Mouse (Mus musculus): ENCODE data around the gene Wt1. TPM values are rescaled to one million over a fixed set of nuclear protein-coding genes. Genes with fewer than 3 reads are reported as not detected.

Gene Wt1
- polyA plus RNA-seq, 1 experiment, result not detected

DNA sequence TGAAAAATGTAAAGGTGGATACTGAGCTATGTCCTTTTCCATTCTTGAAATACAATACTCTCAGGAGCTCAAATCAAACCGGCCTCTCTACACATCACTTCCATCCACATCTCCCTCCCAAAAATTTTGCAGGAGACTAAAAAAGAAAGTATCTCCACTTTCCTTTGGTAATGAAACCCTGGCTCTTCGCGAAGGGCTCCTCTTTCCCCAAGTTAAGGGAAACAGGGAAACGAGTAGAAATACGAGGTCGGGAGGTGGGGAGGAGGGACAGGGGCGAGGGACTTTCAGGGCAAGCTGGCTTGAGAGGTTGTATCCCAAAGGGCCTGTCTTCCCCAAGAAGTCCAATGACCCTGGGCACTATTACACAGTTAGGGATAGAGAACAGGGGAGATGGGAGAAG lies 1.9 kb upstream of the Wt1 start:
- TF ChIP-seq GATA1 (IDR thresholded peaks at IDR 0.05; ENCODE audit: borderline replicate concordance, low read length), result no peak
- no peak for TF ChIP-seq FLI1 (IDR thresholded peaks at IDR 0.05; ENCODE audit: low read length)
- Histone ChIP-seq H3K9me3 (no peaks in the 10 kb centered on the region), H3K4me3 (replicated peaks) (no peak overlapping the region), H3K36me3 (replicated peaks; ENCODE audit: low read length) (no peaks in the 10 kb centered on the region), H3K27me3 (replicated peaks) (peaks cover 94% of the 10 kb centered on the region), H3K4me1 (peaks cover 47% of the 10 kb centered on the region)

DNA sequence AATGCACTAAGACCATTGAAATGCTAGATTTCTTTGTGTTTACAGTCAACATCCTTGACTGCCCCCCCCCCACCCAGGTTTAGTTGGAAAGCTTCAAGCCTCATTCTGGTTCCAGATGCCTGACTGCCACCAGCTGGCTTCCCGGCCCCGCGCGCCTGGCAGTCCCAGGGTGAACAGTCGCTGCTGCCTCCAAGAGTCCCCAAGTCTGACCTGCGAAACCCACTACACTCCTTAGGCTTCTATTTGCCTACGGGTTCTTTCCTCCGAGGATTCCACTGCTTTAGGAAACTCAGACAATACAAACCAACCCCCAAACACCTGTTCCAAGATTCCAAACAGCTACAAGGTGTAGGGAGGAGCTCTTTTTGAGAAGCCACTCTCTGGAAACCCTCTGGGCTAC lies 1.1 kb upstream of the Wt1 start:
- Histone ChIP-seq H3K27me3 (replicated peaks) (peaks cover 95% of the 10 kb centered on the region), H3K36me3 (replicated peaks; ENCODE audit: low read length) (no peaks in the 10 kb centered on the region), H3K4me1 (peaks cover 47% of the 10 kb centered on the region), H3K4me3 (replicated peaks) (no peak overlapping the region), H3K9me3 (peaks cover 2% of the 10 kb centered on the region)
- TF ChIP-seq FLI1 (IDR thresholded peaks at IDR 0.05; ENCODE audit: low read length) (no peak), GATA1 (IDR thresholded peaks at IDR 0.05; ENCODE audit: borderline replicate concordance, low read length) (no peak)

DNA sequence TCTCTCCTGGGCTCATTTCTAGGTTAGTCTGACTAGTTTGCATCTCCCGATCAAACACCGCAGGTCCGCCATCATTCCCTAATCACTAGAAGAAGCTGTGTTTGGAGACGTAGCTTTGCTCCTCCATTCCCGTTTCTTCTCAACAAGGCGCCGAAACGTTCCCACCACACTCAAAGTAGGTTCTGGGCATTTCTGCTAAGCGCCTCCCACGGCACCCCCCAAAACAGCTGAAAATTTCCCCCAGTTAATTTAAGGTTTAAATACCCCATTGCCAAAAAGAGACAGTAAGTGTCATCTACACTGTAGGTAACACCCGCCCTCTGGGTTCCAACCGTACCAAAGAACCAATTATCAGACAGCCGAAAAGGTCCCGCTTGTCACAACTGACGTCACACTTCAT lies 688 bp upstream of the Wt1 start:
- Histone ChIP-seq H3K9me3 (peaks cover 6% of the 10 kb centered on the region), H3K36me3 (replicated peaks; ENCODE audit: low read length) (no peaks in the 10 kb centered on the region), H3K27me3 (replicated peaks) (peaks cover 95% of the 10 kb centered on the region), H3K4me1 (peaks cover 51% of the 10 kb centered on the region), H3K4me3 (replicated peaks) (no peak overlapping the region)
- no peak for TF ChIP-seq GATA1 (IDR thresholded peaks at IDR 0.05; ENCODE audit: borderline replicate concordance, low read length)
- no peak for TF ChIP-seq FLI1 (IDR thresholded peaks at IDR 0.05; ENCODE audit: low read length)

DNA sequence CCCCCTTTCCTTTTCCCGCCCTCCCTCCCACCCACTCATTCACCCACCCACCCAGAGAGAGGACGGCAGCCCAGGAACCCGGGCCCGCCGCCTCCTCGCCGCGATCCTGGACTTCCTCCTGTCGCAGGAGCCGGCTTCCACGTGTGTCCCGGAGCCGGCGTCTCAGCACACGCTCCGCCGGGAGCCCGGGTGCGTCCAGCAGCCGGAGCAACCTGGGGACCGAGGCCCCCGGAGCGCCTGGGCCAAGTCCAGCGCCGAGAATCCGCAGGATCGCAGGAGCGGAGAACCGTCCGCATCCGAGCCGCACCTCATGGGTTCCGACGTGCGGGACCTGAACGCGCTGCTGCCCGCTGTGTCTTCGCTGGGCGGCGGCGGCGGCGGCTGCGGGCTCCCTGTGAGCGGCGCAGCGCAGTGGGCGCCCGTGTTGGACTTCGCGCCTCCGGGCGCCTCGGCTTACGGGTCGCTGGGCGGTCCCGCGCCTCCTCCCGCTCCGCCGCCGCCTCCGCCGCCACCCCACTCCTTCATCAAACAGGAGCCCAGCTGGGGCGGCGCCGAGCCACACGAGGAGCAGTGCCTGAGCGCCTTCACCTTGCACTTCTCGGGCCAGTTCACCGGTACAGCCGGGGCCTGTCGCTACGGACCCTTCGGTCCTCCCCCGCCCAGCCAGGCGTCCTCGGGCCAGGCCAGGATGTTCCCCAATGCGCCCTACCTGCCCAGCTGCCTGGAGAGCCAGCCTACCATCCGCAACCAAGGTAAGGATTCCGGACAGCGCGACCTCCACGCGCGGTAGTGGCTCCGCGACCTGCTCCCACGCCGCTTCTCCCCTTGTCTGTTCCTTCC lies 582 bp downstream of the Wt1 start:
- peaks cover 97% of the 10 kb centered on the region for H3K27me3 ChIP-seq (replicated peaks)
- TF ChIP-seq FLI1 (IDR thresholded peaks at IDR 0.05; ENCODE audit: low read length), result no peak
- no peak for TF ChIP-seq GATA1 (IDR thresholded peaks at IDR 0.05; ENCODE audit: borderline replicate concordance, low read length)
- peaks cover 47% of the 10 kb centered on the region for H3K4me1 ChIP-seq
- H3K9me3 ChIP-seq, result peaks cover 6% of the 10 kb centered on the region
- H3K36me3 ChIP-seq (replicated peaks; ENCODE audit: low read length), result no peaks in the 10 kb centered on the region
- peak overlapping the region; percentile 78 for H3K4me3 ChIP-seq (replicated peaks)

DNA sequence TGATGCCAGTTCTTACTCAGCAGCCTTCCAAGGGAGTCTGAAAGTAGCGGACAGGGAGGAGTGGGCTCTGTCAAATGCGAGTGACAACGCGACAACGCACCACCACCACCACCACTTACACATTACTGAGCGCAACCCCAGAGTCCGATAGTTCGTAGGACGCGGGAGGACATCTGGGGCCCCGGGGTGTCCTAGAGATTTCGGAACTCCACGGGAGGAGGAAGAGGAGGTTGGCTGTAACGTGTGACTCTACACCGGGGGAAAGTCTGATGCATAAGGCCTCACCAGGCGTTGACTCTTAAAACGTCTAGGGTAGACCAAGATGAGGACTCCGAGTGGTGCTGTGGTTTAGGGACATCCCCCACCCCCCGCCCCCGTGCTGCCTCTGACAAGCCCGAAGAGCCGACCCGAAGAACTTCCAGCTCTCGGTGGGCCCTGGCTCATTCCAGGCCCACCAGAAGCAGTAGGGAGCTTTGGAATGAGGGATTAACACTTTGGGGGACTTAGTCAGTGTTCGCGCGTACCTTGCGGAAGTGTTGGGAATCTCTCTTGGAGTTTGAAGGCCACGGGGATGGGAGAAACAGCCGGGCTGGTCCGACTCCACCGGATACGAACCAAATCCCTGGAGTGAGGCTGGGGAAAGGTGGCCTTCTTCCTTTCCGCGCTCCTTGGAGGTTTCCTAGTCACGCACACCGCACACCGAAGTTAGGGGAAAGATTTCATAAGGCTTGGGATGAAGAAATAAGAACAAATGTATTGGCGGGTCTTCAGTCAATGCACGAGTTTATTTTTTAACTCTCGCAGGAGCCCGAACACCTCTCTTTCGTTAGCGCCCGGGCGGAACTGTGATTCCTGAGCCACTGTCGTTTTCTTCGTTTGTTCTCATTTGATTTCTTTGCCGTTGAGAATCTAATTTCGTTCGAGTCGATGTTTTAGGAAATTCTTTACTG lies 1.5 kb downstream of the Wt1 start:
- Histone ChIP-seq H3K27me3 (replicated peaks) (peaks cover 99% of the 10 kb centered on the region), H3K9me3 (peaks cover 6% of the 10 kb centered on the region), H3K36me3 (replicated peaks; ENCODE audit: low read length) (no peaks in the 10 kb centered on the region), H3K4me1 (peaks cover 43% of the 10 kb centered on the region), H3K4me3 (replicated peaks) (peak overlapping the region; percentile 79)
- TF ChIP-seq GATA1 (IDR thresholded peaks at IDR 0.05; ENCODE audit: borderline replicate concordance, low read length) (no peak), FLI1 (IDR thresholded peaks at IDR 0.05; ENCODE audit: low read length) (no peak)

DNA sequence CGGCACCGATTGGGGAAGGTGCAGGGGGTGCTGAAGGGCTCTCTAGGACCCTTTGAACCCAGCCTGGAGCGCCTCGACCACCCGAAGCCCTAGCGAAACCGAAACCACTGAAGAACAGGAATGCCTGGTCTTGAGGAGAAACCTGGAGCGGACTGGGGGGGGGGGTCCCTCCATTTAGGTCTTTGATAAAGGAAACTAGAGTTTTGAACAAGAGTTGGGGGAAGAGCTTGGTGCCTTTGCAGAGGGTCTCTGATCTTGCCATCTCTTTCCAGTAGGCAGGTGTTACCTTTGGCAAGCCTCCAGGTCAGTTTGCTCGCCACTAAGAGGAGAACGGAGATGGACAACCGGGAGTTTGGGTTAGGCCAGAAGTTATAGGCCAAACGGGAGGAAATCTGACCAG lies 2.2 kb downstream of the Wt1 start:
- H3K27me3 ChIP-seq (replicated peaks), result peaks cover 99% of the 10 kb centered on the region
- H3K36me3 ChIP-seq (replicated peaks; ENCODE audit: low read length), result no peaks in the 10 kb centered on the region
- H3K9me3 ChIP-seq, result peaks cover 9% of the 10 kb centered on the region
- H3K4me1 ChIP-seq, result peaks cover 43% of the 10 kb centered on the region
- no peak for TF ChIP-seq GATA1 (IDR thresholded peaks at IDR 0.05; ENCODE audit: borderline replicate concordance, low read length)
- no peak for TF ChIP-seq FLI1 (IDR thresholded peaks at IDR 0.05; ENCODE audit: low read length)
- peak overlapping the region; percentile 74 for H3K4me3 ChIP-seq (replicated peaks)

DNA sequence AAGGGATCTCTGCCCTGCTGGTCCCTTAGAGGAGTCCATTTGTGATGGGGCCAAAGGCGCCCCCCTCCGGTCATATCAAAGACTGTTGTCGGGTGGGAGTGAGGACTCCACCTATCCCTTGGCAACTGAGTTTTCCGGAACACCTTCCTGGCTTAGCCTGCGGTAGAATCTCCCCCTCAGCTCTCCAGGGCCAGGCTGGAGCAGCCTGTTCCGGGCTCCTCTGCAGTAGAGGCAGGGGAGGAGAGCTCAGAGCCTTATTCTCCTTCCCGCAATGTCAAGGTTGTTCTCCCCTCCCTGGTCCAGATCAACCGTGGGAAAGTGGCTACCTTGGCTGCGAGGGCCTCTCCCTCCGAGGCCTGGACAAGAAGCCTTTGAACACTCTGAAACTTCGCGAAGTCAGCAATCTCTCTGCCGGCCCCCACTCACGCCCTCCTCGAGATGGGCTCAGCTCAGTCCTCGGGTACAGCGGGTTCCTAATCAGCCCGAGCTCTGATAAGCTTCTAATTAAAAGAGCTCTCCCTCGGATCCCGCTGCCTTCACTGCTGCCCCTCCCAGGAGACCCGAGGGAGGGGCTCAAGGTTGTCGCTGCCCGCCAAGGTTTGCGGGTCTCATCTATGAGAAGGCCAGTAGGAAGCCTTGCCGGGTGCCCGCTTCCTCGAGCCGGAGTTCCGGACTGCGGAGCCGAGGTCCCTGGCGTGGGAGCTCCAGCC lies 4.2 kb downstream of the Wt1 start:
- peaks cover 100% of the 10 kb centered on the region for H3K27me3 ChIP-seq (replicated peaks)
- TF ChIP-seq GATA1 (IDR thresholded peaks at IDR 0.05; ENCODE audit: borderline replicate concordance, low read length) (no peak), FLI1 (IDR thresholded peaks at IDR 0.05; ENCODE audit: low read length) (no peak)

DNA sequence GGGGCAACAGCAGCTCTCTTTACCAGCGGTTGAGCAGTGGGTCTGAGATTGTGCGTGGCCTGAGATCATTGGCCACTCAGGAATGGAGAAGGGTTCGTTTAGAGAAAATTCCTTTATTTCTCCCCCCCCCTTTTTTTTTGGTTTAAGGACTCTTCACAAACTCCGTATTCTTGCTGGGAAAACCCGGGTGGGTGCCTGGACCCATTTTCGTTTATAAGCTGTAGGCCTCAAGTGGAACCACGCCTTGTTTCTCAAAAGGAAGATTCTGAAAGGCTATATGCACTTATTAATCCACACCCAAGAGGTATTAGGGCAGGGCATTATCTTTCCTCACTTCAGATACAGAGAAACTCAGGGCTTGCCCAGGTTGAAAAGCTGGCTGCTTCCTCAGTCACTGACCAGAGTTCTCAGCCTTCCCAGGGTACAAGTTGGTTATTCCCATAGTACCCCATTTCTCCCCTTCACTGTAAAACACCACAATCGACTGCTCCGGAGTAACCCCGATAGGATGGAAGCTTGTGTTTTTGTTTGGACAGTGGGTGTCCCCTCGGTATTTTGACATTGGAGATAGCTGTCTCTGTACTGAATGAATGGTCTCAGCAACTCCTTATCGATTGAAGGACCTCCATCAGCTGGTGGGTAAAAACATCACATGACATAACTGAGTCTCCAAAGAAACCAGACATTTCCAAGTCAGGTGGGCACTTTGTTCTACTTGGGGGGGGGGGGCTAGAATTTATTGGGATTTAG lies 4.9 kb downstream of the Wt1 start:
- H3K4me3 ChIP-seq (replicated peaks), result no peak overlapping the region
- peaks cover 99% of the 10 kb centered on the region for H3K27me3 ChIP-seq (replicated peaks)
- peaks cover 17% of the 10 kb centered on the region for H3K9me3 ChIP-seq
- TF ChIP-seq GATA1 (IDR thresholded peaks at IDR 0.05; ENCODE audit: borderline replicate concordance, low read length), result no peak
- TF ChIP-seq FLI1 (IDR thresholded peaks at IDR 0.05; ENCODE audit: low read length), result no peak
- no peaks in the 10 kb centered on the region for H3K36me3 ChIP-seq (replicated peaks; ENCODE audit: low read length)
- peaks cover 40% of the 10 kb centered on the region for H3K4me1 ChIP-seq

More for the DNA sequence above, 4.2 kb downstream of the Wt1 start:
- Histone ChIP-seq H3K4me3 (replicated peaks) (no peak overlapping the region), H3K4me1 (peaks cover 43% of the 10 kb centered on the region), H3K9me3 (peaks cover 17% of the 10 kb centered on the region), H3K36me3 (replicated peaks; ENCODE audit: low read length) (no peaks in the 10 kb centered on the region)

DNA sequence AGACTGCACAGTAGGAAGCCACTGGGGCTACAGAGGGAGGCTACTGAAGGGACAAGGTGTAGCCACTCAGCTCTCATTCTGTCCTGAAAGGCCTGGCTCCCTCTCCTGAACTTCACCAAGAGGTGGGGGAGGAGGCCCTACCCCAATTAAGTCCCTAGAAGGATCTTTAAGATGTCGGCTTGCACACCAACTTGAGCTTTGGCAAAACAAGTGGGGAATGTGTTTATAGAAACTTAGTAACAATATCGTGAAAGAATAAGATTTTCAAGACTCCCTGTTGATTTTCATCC lies 5.4 kb downstream of the Wt1 start:
- Histone ChIP-seq H3K36me3 (replicated peaks; ENCODE audit: low read length) (no peaks in the 10 kb centered on the region), H3K4me3 (replicated peaks) (no peak overlapping the region), H3K9me3 (peaks cover 17% of the 10 kb centered on the region), H3K27me3 (replicated peaks) (peaks cover 99% of the 10 kb centered on the region), H3K4me1 (peaks cover 35% of the 10 kb centered on the region)
- TF ChIP-seq FLI1 (IDR thresholded peaks at IDR 0.05; ENCODE audit: low read length), result no peak
- TF ChIP-seq GATA1 (IDR thresholded peaks at IDR 0.05; ENCODE audit: borderline replicate concordance, low read length), result no peak
